Mouse (Mus musculus): ENCODE measurements at regions not wholly inside any gene's neighbourhood (a gene's known extent, or its start where the extent isn't known, plus 50 kb on each side); places are given as distances from the start of the nearest gene placed in this dataset.

DNA sequence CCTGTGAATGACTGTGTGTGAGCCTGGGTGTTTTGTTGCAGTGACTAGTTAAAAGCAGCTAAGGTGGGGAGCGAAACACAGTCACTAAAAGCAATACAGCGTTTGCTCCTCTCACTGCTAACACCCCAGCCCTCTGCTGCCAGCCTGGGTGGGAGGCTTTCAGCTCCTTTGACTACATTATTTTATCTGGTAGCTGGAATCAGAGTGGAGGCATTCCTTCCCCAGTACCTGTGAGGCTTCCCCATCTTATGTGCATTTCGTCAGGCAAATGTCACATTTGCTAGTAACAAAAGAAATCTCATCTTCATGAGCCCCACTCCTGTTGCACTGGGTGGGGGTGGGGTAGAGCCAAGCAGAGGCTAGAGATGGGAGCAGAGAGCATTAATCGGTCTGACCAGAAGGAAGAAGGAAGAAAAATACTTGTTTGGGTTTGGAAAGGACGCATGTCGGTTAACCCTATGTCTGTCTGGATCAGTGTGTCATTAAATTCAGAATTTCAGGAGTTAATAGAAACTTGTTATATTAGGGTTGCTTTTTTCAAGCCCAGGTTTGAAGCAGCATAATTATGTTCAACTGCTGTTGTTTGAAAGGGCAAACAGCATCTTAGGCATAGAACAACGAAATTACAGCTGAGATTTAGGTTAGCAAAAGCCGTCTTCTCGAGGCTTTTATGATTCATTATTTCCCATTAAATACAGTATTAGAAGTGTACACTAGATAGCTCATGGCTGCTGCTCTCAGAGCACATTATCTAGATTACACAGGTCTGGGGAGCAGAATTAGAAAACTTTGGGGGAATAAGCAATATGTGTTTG lies 269.3 kb downstream of the Meis1 start:
- no peaks in the 10 kb centered on the region for H3K4me1 ChIP-seq (replicated peaks; ENCODE audit: control insufficient read depth, insufficient read depth, low read length)
- H3K27ac ChIP-seq (ENCODE audit: control insufficient read depth, insufficient read depth, low read length): no peak overlapping the region
- no peak for DNase-seq
- no peak for TF ChIP-seq CTCF (IDR thresholded peaks at IDR 0.05; ENCODE audit: borderline replicate concordance, control insufficient read depth, extremely low read depth, insufficient read depth, low read length, poor library complexity)
- no peak for TF ChIP-seq POLR2A (IDR thresholded peaks at IDR 0.05; ENCODE audit: control insufficient read depth, extremely low read depth, insufficient read depth, low read length, poor library complexity)
- no peaks in the 10 kb centered on the region for H3K36me3 ChIP-seq (ENCODE audit: control insufficient read depth, insufficient read depth, low read length)
- WGBS: 91% methylated on average over 9 of the region's 9 CpGs
- H3K27me3 ChIP-seq (ENCODE audit: control insufficient read depth, insufficient read depth, low read length): no peaks in the 10 kb centered on the region
- no peak overlapping the region for H3K4me3 ChIP-seq (ENCODE audit: control insufficient read depth, insufficient read depth, low read length)

DNA sequence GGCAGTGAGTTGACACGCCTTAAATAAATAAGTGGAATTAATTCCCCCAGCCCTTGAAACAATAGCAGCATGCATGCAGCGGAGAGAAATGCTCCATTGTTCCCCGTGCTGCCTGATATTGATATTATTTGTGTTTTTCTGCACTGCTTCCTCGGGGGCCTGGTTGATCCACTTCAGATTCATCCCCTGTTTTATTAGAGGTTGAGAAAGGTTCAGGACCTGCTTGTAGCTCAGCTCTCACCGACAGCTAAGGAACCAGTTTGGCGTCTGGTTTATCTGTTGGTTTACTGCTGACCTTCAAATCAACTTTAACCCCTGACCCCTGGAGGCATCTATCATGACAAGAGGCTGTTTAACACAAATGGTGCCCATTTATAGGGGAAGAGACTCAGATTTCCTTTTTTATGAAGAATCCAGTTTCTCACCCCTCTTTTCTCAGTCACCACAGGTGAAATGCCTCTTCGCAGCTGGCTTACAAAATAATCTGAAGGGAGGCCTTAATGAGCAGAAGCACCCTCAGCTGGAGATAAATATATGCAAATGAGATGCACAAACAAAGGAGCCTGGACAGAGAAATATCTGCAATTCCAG lies 270.8 kb downstream of the Meis1 start:
- 90% methylated on average over 7 of the region's 7 CpGs for WGBS
- Histone ChIP-seq H3K27me3 (ENCODE audit: control insufficient read depth, insufficient read depth, low read length) (no peaks in the 10 kb centered on the region), H3K4me3 (ENCODE audit: control insufficient read depth, insufficient read depth, low read length) (no peak overlapping the region), H3K4me1 (replicated peaks; ENCODE audit: control insufficient read depth, insufficient read depth, low read length) (no peaks in the 10 kb centered on the region), H3K27ac (ENCODE audit: control insufficient read depth, insufficient read depth, low read length) (no peak overlapping the region), H3K36me3 (ENCODE audit: control insufficient read depth, insufficient read depth, low read length) (no peaks in the 10 kb centered on the region)
- DNase-seq: no peak
- TF ChIP-seq CTCF (IDR thresholded peaks at IDR 0.05; ENCODE audit: borderline replicate concordance, control insufficient read depth, extremely low read depth, insufficient read depth, low read length, poor library complexity) (no peak), POLR2A (IDR thresholded peaks at IDR 0.05; ENCODE audit: control insufficient read depth, extremely low read depth, insufficient read depth, low read length, poor library complexity) (no peak)

DNA sequence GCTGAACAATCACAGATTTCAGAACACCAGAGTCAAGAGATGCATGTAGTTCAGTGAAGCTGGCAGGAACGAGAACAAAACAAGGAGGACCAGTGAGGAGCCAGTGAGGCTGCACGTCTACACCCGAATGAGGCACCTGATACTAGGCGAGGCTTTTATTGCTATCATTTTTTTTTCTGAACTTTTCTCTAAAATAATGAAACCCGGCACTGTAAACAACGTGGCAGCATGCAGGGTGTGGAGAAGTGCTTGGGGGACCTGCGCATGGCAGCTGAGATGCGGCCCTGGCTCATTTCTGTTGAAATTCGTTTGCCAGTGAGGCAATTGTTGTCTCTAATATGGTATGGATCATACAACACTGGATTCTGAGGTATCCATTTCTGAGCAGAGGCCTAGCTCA lies 271.4 kb downstream of the Meis1 start:
- WGBS: 91% methylated on average over 9 of the region's 9 CpGs
- H3K4me1 ChIP-seq (replicated peaks; ENCODE audit: control insufficient read depth, insufficient read depth, low read length): no peaks in the 10 kb centered on the region
- TF ChIP-seq CTCF (IDR thresholded peaks at IDR 0.05; ENCODE audit: borderline replicate concordance, control insufficient read depth, extremely low read depth, insufficient read depth, low read length, poor library complexity) (no peak), POLR2A (IDR thresholded peaks at IDR 0.05; ENCODE audit: control insufficient read depth, extremely low read depth, insufficient read depth, low read length, poor library complexity) (no peak)
- no peak for DNase-seq
- no peaks in the 10 kb centered on the region for H3K36me3 ChIP-seq (ENCODE audit: control insufficient read depth, insufficient read depth, low read length)
- no peak overlapping the region for H3K4me3 ChIP-seq (ENCODE audit: control insufficient read depth, insufficient read depth, low read length)
- H3K27me3 ChIP-seq (ENCODE audit: control insufficient read depth, insufficient read depth, low read length): no peaks in the 10 kb centered on the region
- no peak overlapping the region for H3K27ac ChIP-seq (ENCODE audit: control insufficient read depth, insufficient read depth, low read length)

DNA sequence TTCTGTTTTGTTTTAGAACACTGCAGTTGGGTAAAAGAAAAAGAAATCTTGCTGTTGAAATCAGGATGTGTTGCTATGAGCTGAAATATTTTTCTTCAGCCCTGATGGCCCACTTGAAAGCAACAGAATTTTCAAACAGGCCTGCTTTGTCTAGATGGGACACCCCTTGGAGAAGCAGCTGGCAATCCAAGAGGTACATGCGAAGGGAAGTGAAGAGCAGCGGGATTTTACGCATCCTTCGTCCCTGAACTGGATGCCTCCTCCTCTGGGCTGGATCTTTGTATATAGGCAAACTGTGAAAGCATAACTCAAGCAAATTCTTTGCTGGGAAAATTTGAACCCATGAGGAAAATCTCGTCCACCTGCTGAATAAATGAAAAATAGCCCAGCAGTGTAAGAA lies 272.3 kb downstream of the Meis1 start:
- Histone ChIP-seq H3K27me3 (ENCODE audit: control insufficient read depth, insufficient read depth, low read length) (no peaks in the 10 kb centered on the region), H3K27ac (ENCODE audit: control insufficient read depth, insufficient read depth, low read length) (no peak overlapping the region), H3K4me1 (replicated peaks; ENCODE audit: control insufficient read depth, insufficient read depth, low read length) (no peaks in the 10 kb centered on the region), H3K36me3 (ENCODE audit: control insufficient read depth, insufficient read depth, low read length) (no peaks in the 10 kb centered on the region), H3K4me3 (ENCODE audit: control insufficient read depth, insufficient read depth, low read length) (no peak overlapping the region)
- DNase-seq: no peak
- 94% methylated on average over 5 of the region's 5 CpGs for WGBS
- TF ChIP-seq POLR2A (IDR thresholded peaks at IDR 0.05; ENCODE audit: control insufficient read depth, extremely low read depth, insufficient read depth, low read length, poor library complexity) (no peak), CTCF (IDR thresholded peaks at IDR 0.05; ENCODE audit: borderline replicate concordance, control insufficient read depth, extremely low read depth, insufficient read depth, low read length, poor library complexity) (no peak)

DNA sequence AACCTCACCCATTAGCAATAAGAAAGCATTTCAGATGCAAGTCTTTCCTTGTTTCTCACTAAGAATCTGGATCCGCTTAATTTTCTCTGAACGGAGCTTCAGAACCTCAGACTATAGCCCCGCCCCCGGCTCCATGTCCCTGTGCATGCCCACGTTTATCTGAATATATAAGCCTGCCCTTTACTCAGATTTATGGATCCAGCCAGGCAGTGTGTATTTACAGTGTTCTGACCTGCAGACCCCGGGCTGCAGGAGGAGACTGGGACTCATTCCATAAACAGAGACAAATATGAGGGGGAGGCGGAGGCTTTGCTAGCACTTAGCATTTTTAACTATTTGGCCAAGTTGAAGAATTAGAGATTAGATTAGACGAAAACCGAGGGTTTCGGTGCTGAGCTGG lies 272.9 kb downstream of the Meis1 start:
- TF ChIP-seq CTCF (IDR thresholded peaks at IDR 0.05; ENCODE audit: borderline replicate concordance, control insufficient read depth, extremely low read depth, insufficient read depth, low read length, poor library complexity) (no peak), POLR2A (IDR thresholded peaks at IDR 0.05; ENCODE audit: control insufficient read depth, extremely low read depth, insufficient read depth, low read length, poor library complexity) (no peak)
- H3K27ac ChIP-seq (ENCODE audit: control insufficient read depth, insufficient read depth, low read length): no peak overlapping the region
- DNase-seq: no peak
- WGBS: 81% methylated on average over 10 of the region's 10 CpGs
- H3K4me1 ChIP-seq (replicated peaks; ENCODE audit: control insufficient read depth, insufficient read depth, low read length): no peaks in the 10 kb centered on the region
- H3K36me3 ChIP-seq (ENCODE audit: control insufficient read depth, insufficient read depth, low read length): no peaks in the 10 kb centered on the region
- H3K4me3 ChIP-seq (ENCODE audit: control insufficient read depth, insufficient read depth, low read length): no peak overlapping the region
- no peaks in the 10 kb centered on the region for H3K27me3 ChIP-seq (ENCODE audit: control insufficient read depth, insufficient read depth, low read length)

DNA sequence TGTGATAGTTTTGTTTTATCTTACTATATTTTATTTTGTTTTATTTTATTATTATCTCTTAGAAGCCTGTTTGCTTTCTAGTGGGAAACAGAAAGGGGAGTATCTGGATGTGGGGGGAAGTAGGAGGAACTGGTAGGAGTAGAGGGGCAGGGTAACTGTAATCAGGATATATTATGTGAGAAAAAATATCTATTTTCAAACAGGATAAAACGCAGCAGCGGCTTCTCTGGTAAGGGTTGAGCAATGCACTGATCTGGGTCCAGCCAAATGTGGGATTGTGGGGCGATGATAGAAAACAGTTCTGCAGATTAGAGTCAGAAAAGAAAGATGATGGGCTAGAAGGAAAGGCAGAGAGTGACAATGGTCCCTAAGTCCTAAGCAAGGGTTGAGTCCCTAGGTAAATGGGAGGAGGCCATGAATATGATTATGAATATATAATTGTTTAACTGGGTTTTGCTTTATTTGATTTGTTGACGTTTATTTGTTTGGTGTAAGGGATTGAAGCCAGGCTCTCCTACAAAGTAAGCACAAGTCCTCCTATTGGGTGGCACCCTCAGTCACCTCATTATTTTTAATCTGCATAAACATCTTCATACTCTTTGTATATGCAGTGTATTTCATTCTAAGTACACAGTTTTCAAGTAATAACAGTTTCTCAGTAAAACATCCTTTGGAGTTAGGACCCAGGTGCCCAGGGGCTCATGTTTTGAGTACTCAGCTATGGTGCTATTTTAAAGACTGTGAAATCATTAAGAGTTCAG lies 283.7 kb downstream of the Meis1 start:
- 95% methylated on average over 4 of the region's 4 CpGs for WGBS
- no peaks in the 10 kb centered on the region for H3K36me3 ChIP-seq (ENCODE audit: control insufficient read depth, insufficient read depth, low read length)
- DNase-seq: no peak
- H3K27ac ChIP-seq (ENCODE audit: control insufficient read depth, insufficient read depth, low read length): no peak overlapping the region
- H3K27me3 ChIP-seq (ENCODE audit: control insufficient read depth, insufficient read depth, low read length): no peaks in the 10 kb centered on the region
- no peak overlapping the region for H3K4me3 ChIP-seq (ENCODE audit: control insufficient read depth, insufficient read depth, low read length)
- TF ChIP-seq POLR2A (IDR thresholded peaks at IDR 0.05; ENCODE audit: control insufficient read depth, extremely low read depth, insufficient read depth, low read length, poor library complexity) (no peak), CTCF (IDR thresholded peaks at IDR 0.05; ENCODE audit: borderline replicate concordance, control insufficient read depth, extremely low read depth, insufficient read depth, low read length, poor library complexity) (no peak)
- no peaks in the 10 kb centered on the region for H3K4me1 ChIP-seq (replicated peaks; ENCODE audit: control insufficient read depth, insufficient read depth, low read length)
